Mouse (Mus musculus) erythroblast, embryonic 14.5 days (primary cell): ENCODE measurements around the gene Clec4g.

Source experiments
- GATA1 ChIP-seq: IDR thresholded peaks from 2 replicates; pipeline ENCODE4 v1.6.1; 2012; ENCODE audit warnings: low read length, inconsistent platforms, mixed read lengths
- TAL1 ChIP-seq: IDR thresholded peaks from 3 replicates; pipeline ENCODE4 v1.6.1; 2012; ENCODE audit warnings: low read length, inconsistent platforms, mixed read lengths

DNA sequence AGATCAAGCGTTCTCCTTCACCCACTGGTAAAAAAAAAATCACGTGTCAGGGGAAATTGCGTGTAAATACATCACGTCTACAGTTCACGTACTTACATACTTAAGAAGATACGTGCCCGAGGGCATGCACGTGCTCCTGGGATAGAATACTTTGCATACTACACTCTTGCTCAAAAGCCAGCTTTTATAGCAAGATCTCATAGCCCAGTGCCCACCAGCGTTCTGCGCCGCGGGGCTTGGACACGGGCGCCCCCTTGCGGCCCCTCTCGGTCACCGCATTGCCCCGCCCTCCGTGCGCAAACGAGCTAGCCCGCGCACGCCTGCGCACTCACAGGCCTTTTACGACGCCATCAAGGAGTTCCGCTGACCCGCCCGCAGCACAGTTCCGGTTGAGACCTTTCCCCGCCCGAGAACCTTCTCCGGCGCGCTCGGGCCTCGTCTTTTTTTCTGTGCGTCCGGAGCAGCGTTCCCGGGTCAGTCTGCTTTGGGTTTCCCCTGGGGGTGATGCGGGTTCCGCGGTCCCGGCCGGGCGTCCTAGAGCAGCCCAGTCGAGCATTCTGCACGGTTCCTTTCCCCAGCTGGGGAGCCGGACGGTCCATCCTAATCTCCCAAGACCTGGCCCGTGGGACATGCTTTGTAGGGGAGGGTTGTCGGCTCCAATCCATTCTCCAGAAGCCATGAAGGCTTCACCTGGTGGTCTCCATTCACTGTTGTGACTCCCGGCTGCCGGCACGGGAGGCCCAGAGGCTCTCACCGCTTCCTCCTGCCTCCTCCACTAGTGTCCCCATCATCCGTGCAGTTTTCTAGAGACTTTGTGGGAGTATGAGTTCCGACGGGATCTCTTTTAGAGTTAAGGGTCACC is 44.1 kb downstream of the Clec4g start, which contains the start of gene Trappc5:
- TF ChIP-seq TAL1 = no peak
- TF ChIP-seq GATA1 = no peak
